Mouse (Mus musculus): ENCODE data around the gene Slc6a2. TPM values are rescaled to one million over a fixed set of nuclear protein-coding genes. Genes with fewer than 3 reads are reported as not detected.

Gene Slc6a2
- polyA plus RNA-seq, 1 experiment = 3.4 TPM

- H3K4me1 ChIP-seq (ENCODE audit: control insufficient read depth, insufficient read depth, low read length) = no peaks in the 10 kb centered on the region
- no peak overlapping the region for H3K4me3 ChIP-seq (ENCODE audit: insufficient read depth, low read depth, low read length)
- no peaks in the 10 kb centered on the region for H3K36me3 ChIP-seq (ENCODE audit: control insufficient read depth, insufficient read depth, low read length)
- H3K27me3 ChIP-seq (replicated peaks; ENCODE audit: control insufficient read depth, insufficient read depth, low read length) = no peaks in the 10 kb centered on the region
- no peak for DNase-seq
- H3K27ac ChIP-seq (ENCODE audit: insufficient read depth, low read depth, low read length) = no peak overlapping the region
- TF ChIP-seq CTCF (conservative IDR thresholded peaks at IDR 0.05; ENCODE audit: insufficient read depth, insufficient read length, low read depth, low read length) = no peak
- TF ChIP-seq POLR2A (IDR thresholded peaks at IDR 0.05; ENCODE audit: low read depth, low read length) = no peak
- WGBS = 75% methylated on average over 12 of the region's 12 CpGs
Observed at GRCm38 (mm10) chr8:92950639-92951371, 9.1 kb upstream of the Slc6a2 start.

GRCm38 (mm10) chr8:92954044-92954443 is 5.8 kb upstream of the Slc6a2 start:
- TF ChIP-seq POLR2A (IDR thresholded peaks at IDR 0.05; ENCODE audit: low read depth, low read length) (no peak), CTCF (conservative IDR thresholded peaks at IDR 0.05; ENCODE audit: insufficient read depth, insufficient read length, low read depth, low read length) (no peak)
- Histone ChIP-seq H3K27ac (ENCODE audit: insufficient read depth, low read depth, low read length) (no peak overlapping the region), H3K4me1 (ENCODE audit: control insufficient read depth, insufficient read depth, low read length) (no peaks in the 10 kb centered on the region), H3K36me3 (ENCODE audit: control insufficient read depth, insufficient read depth, low read length) (no peaks in the 10 kb centered on the region), H3K4me3 (ENCODE audit: insufficient read depth, low read depth, low read length) (no peak overlapping the region), H3K27me3 (replicated peaks; ENCODE audit: control insufficient read depth, insufficient read depth, low read length) (no peaks in the 10 kb centered on the region)
- WGBS = 76% methylated on average over 5 of the region's 5 CpGs
- DNase-seq = no peak

- TF ChIP-seq POLR2A (IDR thresholded peaks at IDR 0.05; ENCODE audit: low read depth, low read length) (no peak), CTCF (conservative IDR thresholded peaks at IDR 0.05; ENCODE audit: insufficient read depth, insufficient read length, low read depth, low read length) (no peak)
- no peak overlapping the region for H3K27ac ChIP-seq (ENCODE audit: insufficient read depth, low read depth, low read length)
- no peaks in the 10 kb centered on the region for H3K27me3 ChIP-seq (replicated peaks; ENCODE audit: control insufficient read depth, insufficient read depth, low read length)
- H3K4me1 ChIP-seq (ENCODE audit: control insufficient read depth, insufficient read depth, low read length) = no peaks in the 10 kb centered on the region
- H3K36me3 ChIP-seq (ENCODE audit: control insufficient read depth, insufficient read depth, low read length) = no peaks in the 10 kb centered on the region
- WGBS = 3% methylated on average over 42 of the region's 42 CpGs
- DNase-seq = no peak
- H3K4me3 ChIP-seq (ENCODE audit: insufficient read depth, low read depth, low read length) = no peak overlapping the region
Observed at GRCm38 (mm10) chr8:92960451-92960911, 602 bp downstream of the Slc6a2 start.

GRCm38 (mm10) chr8:92961088-92961487 is 1.2 kb downstream of the Slc6a2 start:
- no peaks in the 10 kb centered on the region for H3K27me3 ChIP-seq (replicated peaks; ENCODE audit: control insufficient read depth, insufficient read depth, low read length)
- no peaks in the 10 kb centered on the region for H3K4me1 ChIP-seq (ENCODE audit: control insufficient read depth, insufficient read depth, low read length)
- 2% methylated on average over 25 of the region's 25 CpGs for whole genome bisulfite sequencing
- no peak overlapping the region for H3K4me3 ChIP-seq (ENCODE audit: insufficient read depth, low read depth, low read length)
- no peak for TF ChIP-seq CTCF (conservative IDR thresholded peaks at IDR 0.05; ENCODE audit: insufficient read depth, insufficient read length, low read depth, low read length)
- TF ChIP-seq POLR2A (IDR thresholded peaks at IDR 0.05; ENCODE audit: low read depth, low read length) = no peak
- no peak for DNase-seq
- no peak overlapping the region for H3K27ac ChIP-seq (ENCODE audit: insufficient read depth, low read depth, low read length)
- no peaks in the 10 kb centered on the region for H3K36me3 ChIP-seq (ENCODE audit: control insufficient read depth, insufficient read depth, low read length)

DNA sequence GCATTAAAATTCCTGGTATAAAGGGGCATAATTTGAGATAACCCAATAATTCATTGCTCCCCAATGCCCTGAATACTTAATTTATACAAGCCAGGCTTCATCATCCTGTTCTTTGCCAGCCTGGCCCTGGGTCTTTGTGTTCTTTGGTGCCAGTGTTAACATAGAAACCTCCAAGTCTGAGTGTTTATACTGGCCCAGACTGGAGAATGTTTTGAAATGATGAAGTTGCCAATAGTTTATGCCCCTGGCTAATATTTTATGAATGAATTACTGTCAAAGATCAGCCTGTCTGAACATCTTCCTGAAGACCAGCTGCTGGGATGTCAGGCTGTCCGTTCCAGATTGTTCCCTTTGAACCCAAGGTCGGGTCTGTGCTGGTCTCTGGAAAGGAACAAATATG is 4.7 kb downstream of the Slc6a2 start:
- Histone ChIP-seq H3K36me3 (ENCODE audit: control insufficient read depth, insufficient read depth, low read length) (no peaks in the 10 kb centered on the region), H3K4me1 (ENCODE audit: control insufficient read depth, insufficient read depth, low read length) (no peaks in the 10 kb centered on the region), H3K27me3 (replicated peaks; ENCODE audit: control insufficient read depth, insufficient read depth, low read length) (no peaks in the 10 kb centered on the region), H3K27ac (ENCODE audit: insufficient read depth, low read depth, low read length) (no peak overlapping the region), H3K4me3 (ENCODE audit: insufficient read depth, low read depth, low read length) (no peak overlapping the region)
- WGBS = 41% methylated on average over 2 of the region's 2 CpGs
- TF ChIP-seq POLR2A (IDR thresholded peaks at IDR 0.05; ENCODE audit: low read depth, low read length) = no peak
- no peak for TF ChIP-seq CTCF (conservative IDR thresholded peaks at IDR 0.05; ENCODE audit: insufficient read depth, insufficient read length, low read depth, low read length)
- no peak for DNase-seq

- no peaks in the 10 kb centered on the region for H3K36me3 ChIP-seq (ENCODE audit: control insufficient read depth, insufficient read depth, low read length)
- TF ChIP-seq POLR2A (IDR thresholded peaks at IDR 0.05; ENCODE audit: low read depth, low read length) (no peak), CTCF (conservative IDR thresholded peaks at IDR 0.05; ENCODE audit: insufficient read depth, insufficient read length, low read depth, low read length) (no peak)
- 48% methylated on average over 5 of the region's 5 CpGs for WGBS
- no peaks in the 10 kb centered on the region for H3K4me1 ChIP-seq (ENCODE audit: control insufficient read depth, insufficient read depth, low read length)
- peak; percentile 54 for DNase-seq
- no peaks in the 10 kb centered on the region; the same call in 1 of the 2 replicates for H3K27me3 ChIP-seq (replicated peaks; ENCODE audit: control insufficient read depth, insufficient read depth, low read length)
- H3K4me3 ChIP-seq (ENCODE audit: insufficient read depth, low read depth, low read length) = no peak overlapping the region
- no peak overlapping the region for H3K27ac ChIP-seq (ENCODE audit: insufficient read depth, low read depth, low read length)
Observed at GRCm38 (mm10) chr8:92972949-92973348, 13.1 kb downstream of the Slc6a2 start.

DNA sequence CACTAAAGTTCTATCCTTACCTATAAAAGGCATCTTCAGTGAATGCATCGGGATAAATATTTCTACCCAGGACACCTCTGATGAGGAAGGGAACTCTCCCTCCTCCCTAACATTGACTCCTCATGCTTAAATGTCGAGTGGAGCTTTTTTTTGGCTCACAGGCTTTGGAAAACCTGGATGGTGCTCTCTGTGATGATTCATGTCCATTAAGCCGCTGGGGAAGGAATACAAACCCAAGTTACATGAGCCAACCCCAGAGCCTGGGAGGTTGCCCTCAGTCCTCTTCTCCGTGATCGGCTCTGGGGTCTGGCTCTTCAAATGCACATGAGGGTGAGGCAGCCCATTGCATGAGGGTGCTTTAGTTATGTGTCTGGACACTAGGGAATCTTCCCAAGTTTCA is 16.8 kb downstream of the Slc6a2 start:
- Histone ChIP-seq H3K27me3 (replicated peaks; ENCODE audit: control insufficient read depth, insufficient read depth, low read length) (no peaks in the 10 kb centered on the region; the same call in 1 of the 2 replicates), H3K4me1 (ENCODE audit: control insufficient read depth, insufficient read depth, low read length) (no peaks in the 10 kb centered on the region), H3K27ac (ENCODE audit: insufficient read depth, low read depth, low read length) (no peak overlapping the region), H3K36me3 (ENCODE audit: control insufficient read depth, insufficient read depth, low read length) (no peaks in the 10 kb centered on the region), H3K4me3 (ENCODE audit: insufficient read depth, low read depth, low read length) (no peak overlapping the region)
- TF ChIP-seq CTCF (conservative IDR thresholded peaks at IDR 0.05; ENCODE audit: insufficient read depth, insufficient read length, low read depth, low read length) = no peak
- no peak for TF ChIP-seq POLR2A (IDR thresholded peaks at IDR 0.05; ENCODE audit: low read depth, low read length)
- WGBS = 83% methylated on average over 5 of the region's 5 CpGs
- no peak for DNase-seq

All from kidney, adult 2 months (tissue).